Mouse (Mus musculus): ENCODE results near the gene Cacna1e.

Gene Cacna1e

GRCm38 (mm10) chr1:154839272-154839671 lies 45.0 kb downstream of the Cacna1e start:
- no peak for DNase-seq (ENCODE audit: low spot score in 2 of 2)

GRCm38 (mm10) chr1:154836473-154836872 lies 47.8 kb downstream of the Cacna1e start:
- no peak for DNase-seq (ENCODE audit: low spot score in 2 of 2)

- no peak for DNase-seq (ENCODE audit: low spot score in 2 of 2)
Measured at GRCm38 (mm10) chr1:154832168-154832539, 52.1 kb downstream of the Cacna1e start.

- DNase-seq (ENCODE audit: low spot score in 2 of 2): no peak
Measured at GRCm38 (mm10) chr1:154831269-154832167, 52.8 kb downstream of the Cacna1e start.

- no peak for DNase-seq (ENCODE audit: low spot score in 2 of 2)
Measured at GRCm38 (mm10) chr1:154830051-154830450, 54.2 kb downstream of the Cacna1e start.

- peak in 1 of 2 experiments; percentile 27 for DNase-seq (ENCODE audit: low spot score in 2 of 2)
Measured at GRCm38 (mm10) chr1:154823098-154823497, 61.2 kb downstream of the Cacna1e start.

GRCm38 (mm10) chr1:154820422-154820821 lies 63.9 kb downstream of the Cacna1e start:
- DNase-seq (ENCODE audit: low spot score in 2 of 2): no peak

- DNase-seq (ENCODE audit: low spot score in 2 of 2): no peak
Measured at GRCm38 (mm10) chr1:154819960-154820359, 64.3 kb downstream of the Cacna1e start.

GRCm38 (mm10) chr1:154818742-154819141 lies 65.6 kb downstream of the Cacna1e start:
- no peak for DNase-seq (ENCODE audit: low spot score in 2 of 2)

GRCm38 (mm10) chr1:154816836-154817235 lies 67.5 kb downstream of the Cacna1e start:
- no peak for DNase-seq (ENCODE audit: low spot score in 2 of 2)

GRCm38 (mm10) chr1:154816267-154816666 lies 68.0 kb downstream of the Cacna1e start:
- no peak for DNase-seq (ENCODE audit: low spot score in 2 of 2)

GRCm38 (mm10) chr1:154805742-154806141 lies 78.6 kb downstream of the Cacna1e start:
- no peak for DNase-seq (ENCODE audit: low spot score in 2 of 2)

- DNase-seq (ENCODE audit: low spot score in 2 of 2): no peak
Measured at GRCm38 (mm10) chr1:154805038-154805437, 79.3 kb downstream of the Cacna1e start.

- DNase-seq (ENCODE audit: low spot score in 2 of 2): no peak
Measured at GRCm38 (mm10) chr1:154802301-154802904, 81.9 kb downstream of the Cacna1e start.

GRCm38 (mm10) chr1:154799257-154799656 lies 85.0 kb downstream of the Cacna1e start:
- DNase-seq (ENCODE audit: low spot score in 2 of 2): no peak

- no peak for DNase-seq (ENCODE audit: low spot score in 2 of 2)
Measured at GRCm38 (mm10) chr1:154798771-154799170, 85.5 kb downstream of the Cacna1e start.

- DNase-seq (ENCODE audit: low spot score in 2 of 2): no peak
Measured at GRCm38 (mm10) chr1:154796685-154797084, 87.6 kb downstream of the Cacna1e start.

- peak in 1 of 2 experiments; percentile 12 for DNase-seq (ENCODE audit: low spot score in 2 of 2)
Measured at GRCm38 (mm10) chr1:154794518-154794951, 89.8 kb downstream of the Cacna1e start.

GRCm38 (mm10) chr1:154791544-154792174 lies 92.6 kb downstream of the Cacna1e start:
- DNase-seq (ENCODE audit: low spot score in 2 of 2): no peak

GRCm38 (mm10) chr1:154788491-154788890 lies 95.8 kb downstream of the Cacna1e start:
- DNase-seq (ENCODE audit: low spot score in 2 of 2): no peak

GRCm38 (mm10) chr1:154788069-154788468 lies 96.2 kb downstream of the Cacna1e start:
- peak; percentile 50 to 73 for DNase-seq (ENCODE audit: low spot score in 2 of 2)

- no peak for DNase-seq (ENCODE audit: low spot score in 2 of 2)
Measured at GRCm38 (mm10) chr1:154787418-154787817, 96.9 kb downstream of the Cacna1e start.
